Mouse (Mus musculus) intestine, embryonic 14.5 days (tissue): ENCODE results near the gene C1s2. TPM values are rescaled to one million over a fixed set of nuclear protein-coding genes. Genes with fewer than 3 reads are reported as not detected.
"Not testable (repeated sequence)": the region's sequence is repeated elsewhere in the genome, so short reads cannot be mapped to it uniquely, and the experiment has no call there.

ENCODE experiments used
- ATAC-seq: fragments of 200-750 bp; cut with Nextera tagmentation; replicated peaks from 2 replicates; pipeline ENCODE4 v1.8.0; 2017; ENCODE audit warnings: low read depth, moderate number of reproducible peaks, moderate TSS enrichment, moderate library complexity; ENCODE audit not compliant: low FRiP score, low TSS enrichment
- DNase-seq: peaks from one replicate; pipeline ENCODE4 v3.0.0-alpha.2; 2018; ENCODE audit warnings: low spot score
- H3K27ac ChIP-seq: fragments of 300-500 bp; sonication (generic); 2 replicates; pipeline ENCODE4 v1.5.1; 2014; ENCODE audit warnings: low read depth, mild to moderate bottlenecking, control low read depth
- H3K27me3 ChIP-seq: fragments of 300-500 bp; sonication (generic); replicated peaks from 2 replicates; pipeline ENCODE4 v1.6.1; 2014; ENCODE audit warnings: low read length, control low read depth; ENCODE audit not compliant: control insufficient read depth, insufficient read depth
- H3K36me3 ChIP-seq: fragments of 300-500 bp; sonication (generic); 2 replicates; pipeline ENCODE4 v1.6.1; 2014; ENCODE audit warnings: low read length, control low read depth; ENCODE audit not compliant: control insufficient read depth, insufficient read depth
- H3K4me1 ChIP-seq: fragments of 300-500 bp; sonication (generic); replicated peaks from 2 replicates; pipeline ENCODE4 v1.6.1; 2014; ENCODE audit warnings: low read length, control low read depth, mixed read lengths; ENCODE audit not compliant: control insufficient read depth, insufficient read depth
- H3K4me2 ChIP-seq: fragments of 300-500 bp; sonication (generic); 2 replicates; pipeline ENCODE4 v1.6.1; 2014; ENCODE audit warnings: low read length
- H3K4me3 ChIP-seq: fragments of 300-500 bp; sonication (generic); 2 replicates; pipeline ENCODE4 v1.5.1; 2014; ENCODE audit warnings: low read depth, low read length, control low read depth, mixed read lengths
- H3K9ac ChIP-seq: fragments of 300-500 bp; sonication (generic); 2 replicates; pipeline ENCODE4 v1.6.1; 2014; ENCODE audit warnings: mild to moderate bottlenecking, low read length
- H3K9me3 ChIP-seq: fragments of 300-500 bp; sonication (generic); 2 replicates; pipeline ENCODE4 v1.6.1; 2016; ENCODE audit warnings: low read length, control low read depth; ENCODE audit not compliant: control insufficient read depth
- WGBS: fragments of 180-500 bp; shearing (Covaris S2); extraction: QIAGEN DNeasy Blood & Tissue Kit; methylation state at CpG from one replicate; pipeline ENCODE4 v1.1.7; 2014; 5-methylcytosine and 5-hydroxymethylcytosine counted together
- polyA plus RNA-seq: library from polyadenylated mRNA; unstranded; fragments of >200 nt; fragmentation: Nextera tagmentation; extraction: Ambion mirVana; gene quantifications from 2 replicates; pipeline ENCODE4 v1.2.1, GENCODE M21; 2014

The C1s2 gene
- polyA plus RNA-seq, 1 experiment from 2014 or later, result not detected

DNA sequence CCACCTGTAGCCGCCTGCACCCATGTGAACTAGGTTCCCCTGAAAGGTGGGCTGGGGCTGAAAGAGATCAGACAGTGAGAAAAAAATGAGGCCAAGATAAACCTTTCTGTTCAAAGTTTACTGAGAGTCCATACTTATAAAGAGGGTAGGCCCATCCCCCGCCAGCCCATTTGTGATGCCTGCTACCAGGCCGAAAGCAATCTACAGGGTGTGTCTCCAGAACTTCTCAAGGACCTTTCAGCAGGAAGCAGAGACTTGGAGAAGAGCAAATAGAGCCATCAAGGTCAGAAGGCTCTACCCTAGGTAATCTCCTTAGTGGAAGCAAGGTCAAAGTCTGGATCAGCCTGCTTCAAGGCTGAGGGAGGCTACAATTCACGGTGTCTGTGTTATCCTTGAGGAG, 33.9 kb downstream of the C1s2 start:
- ATAC-seq (no peak), DNase-seq (no peak)
- Histone ChIP-seq H3K4me2 (no peak overlapping the region), H3K4me3 (no peak overlapping the region), H3K4me1 (no peaks in the 10 kb centered on the region), H3K9me3 (no peaks in the 10 kb centered on the region), H3K36me3 (no peaks in the 10 kb centered on the region), H3K27ac (no peak overlapping the region), H3K9ac (no peak overlapping the region), H3K27me3 (no peaks in the 10 kb centered on the region)
- 82% methylated on average over 4 of the region's 4 CpGs for WGBS

DNA sequence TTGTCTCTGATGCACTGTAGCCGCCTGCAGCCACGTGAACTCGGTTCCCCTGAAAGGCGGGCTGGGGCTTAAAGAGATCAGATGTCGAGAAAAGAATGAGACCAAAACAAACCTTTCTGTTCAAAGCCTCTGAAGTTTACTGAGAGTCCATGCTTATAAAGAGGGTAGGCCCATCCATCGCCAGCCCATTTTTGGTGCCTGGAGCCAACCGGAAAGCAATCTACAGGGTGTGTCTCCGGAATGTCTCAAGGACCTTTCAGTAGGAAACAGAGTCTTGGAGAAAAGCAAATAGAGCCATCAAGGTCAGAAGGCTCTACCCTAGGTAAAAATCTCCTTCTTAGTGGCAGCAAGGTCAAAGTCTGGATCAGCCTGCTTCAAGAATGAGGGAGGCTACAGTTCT, 42.8 kb downstream of the C1s2 start:
- no peak overlapping the region for H3K27ac ChIP-seq
- H3K4me2 ChIP-seq, result no peak overlapping the region
- no peaks in the 10 kb centered on the region for H3K36me3 ChIP-seq
- DNase-seq (no peak), ATAC-seq (no peak)
- 82% methylated on average over 8 of the region's 8 CpGs for WGBS
- no peaks in the 10 kb centered on the region for H3K9me3 ChIP-seq
- no peaks in the 10 kb centered on the region for H3K4me1 ChIP-seq
- H3K27me3 ChIP-seq, result no peaks in the 10 kb centered on the region
- H3K4me3 ChIP-seq, result no peak overlapping the region
- no peak overlapping the region for H3K9ac ChIP-seq

DNA sequence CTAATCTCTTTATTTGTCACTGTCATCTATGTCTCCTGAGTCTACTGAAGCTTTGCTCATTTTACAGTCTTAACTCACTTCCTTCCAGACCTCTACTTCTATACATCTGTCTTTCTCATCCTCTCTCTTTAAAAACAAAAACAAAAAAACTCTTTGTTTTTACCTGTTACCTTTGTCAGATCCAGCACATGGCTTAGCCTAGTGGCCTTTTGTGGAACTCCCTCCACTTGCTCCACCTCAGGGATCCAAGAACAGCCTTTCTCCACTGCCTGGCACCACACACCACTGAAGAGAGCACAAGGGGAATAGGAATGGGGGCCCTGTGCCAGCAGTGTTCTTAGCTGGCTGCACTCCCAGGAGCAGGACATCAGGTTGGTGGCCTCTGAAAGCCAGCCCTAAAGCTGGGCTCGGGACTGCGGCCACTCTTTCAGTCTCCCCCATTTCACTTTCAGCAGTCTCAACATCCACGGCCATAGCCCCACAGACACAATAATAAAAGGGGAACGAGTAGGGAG, 43.6 kb downstream of the C1s2 start:
- H3K27me3 ChIP-seq, result no peaks in the 10 kb centered on the region
- no peak overlapping the region for H3K4me2 ChIP-seq
- H3K4me1 ChIP-seq, result no peaks in the 10 kb centered on the region
- ATAC-seq (no peak), DNase-seq (no peak)
- no peak overlapping the region for H3K4me3 ChIP-seq
- H3K27ac ChIP-seq, result no peak overlapping the region
- H3K36me3 ChIP-seq, result no peaks in the 10 kb centered on the region
- no peaks in the 10 kb centered on the region for H3K9me3 ChIP-seq
- H3K9ac ChIP-seq, result no peak overlapping the region
- 77% methylated on average over 4 of the region's 4 CpGs for WGBS

DNA sequence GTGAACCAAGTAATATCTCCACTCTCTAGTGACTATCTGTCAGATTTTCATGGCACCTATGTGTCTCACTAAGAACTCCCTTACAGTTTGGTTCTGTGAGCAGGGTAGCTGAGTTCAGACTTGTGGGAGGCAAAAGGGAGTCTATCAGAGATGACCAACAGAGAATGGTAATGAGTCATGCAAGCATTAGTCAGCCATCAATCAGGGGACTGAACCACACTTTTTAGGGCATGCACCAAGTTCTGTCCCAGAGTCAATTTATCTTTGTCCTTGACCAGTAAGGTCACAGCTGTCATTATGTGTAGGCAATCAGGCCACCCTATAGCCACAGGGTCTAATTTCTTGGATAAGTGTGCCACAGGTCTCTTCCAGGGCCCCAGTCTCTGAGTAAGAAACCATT, 47.1 kb downstream of the C1s2 start:
- no peaks in the 10 kb centered on the region for H3K4me1 ChIP-seq
- ATAC-seq, result no peak
- H3K27me3 ChIP-seq, result no peaks in the 10 kb centered on the region
- no peaks in the 10 kb centered on the region for H3K9me3 ChIP-seq
- H3K4me2 ChIP-seq, result no peak overlapping the region
- no peak overlapping the region for H3K4me3 ChIP-seq
- no peaks in the 10 kb centered on the region for H3K36me3 ChIP-seq
- no peak overlapping the region for H3K27ac ChIP-seq
- H3K9ac ChIP-seq, result no peak overlapping the region
- DNase-seq, result no peak

DNA sequence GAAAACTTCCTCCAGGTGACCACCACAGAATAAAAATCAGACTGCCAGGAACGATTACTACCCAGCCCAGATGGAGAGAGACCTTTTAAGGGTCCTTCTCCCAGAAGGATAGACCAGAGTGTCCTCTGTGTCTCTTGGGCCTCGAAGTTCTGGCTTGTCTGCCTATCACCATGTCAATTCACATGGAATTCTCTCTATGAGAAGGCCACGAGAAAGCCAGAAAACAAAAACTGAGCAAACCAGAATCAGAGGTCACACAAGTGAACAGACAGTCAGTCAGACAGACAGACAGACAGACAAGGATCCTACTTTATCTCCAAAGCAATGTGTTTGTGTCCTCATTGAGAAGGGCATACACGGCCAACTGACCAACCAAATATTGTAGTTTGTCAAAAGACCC, 49.6 kb downstream of the C1s2 start:
- DNase-seq (no peak), ATAC-seq (no peak)
- WGBS, result 78% methylated on average over 4 of the region's 4 CpGs
- Histone ChIP-seq H3K36me3 (no peaks in the 10 kb centered on the region), H3K4me1 (no peaks in the 10 kb centered on the region), H3K4me2 (no peak overlapping the region), H3K27ac (no peak overlapping the region), H3K27me3 (no peaks in the 10 kb centered on the region), H3K9me3 (no peaks in the 10 kb centered on the region), H3K4me3 (no peak overlapping the region), H3K9ac (no peak overlapping the region)

DNA sequence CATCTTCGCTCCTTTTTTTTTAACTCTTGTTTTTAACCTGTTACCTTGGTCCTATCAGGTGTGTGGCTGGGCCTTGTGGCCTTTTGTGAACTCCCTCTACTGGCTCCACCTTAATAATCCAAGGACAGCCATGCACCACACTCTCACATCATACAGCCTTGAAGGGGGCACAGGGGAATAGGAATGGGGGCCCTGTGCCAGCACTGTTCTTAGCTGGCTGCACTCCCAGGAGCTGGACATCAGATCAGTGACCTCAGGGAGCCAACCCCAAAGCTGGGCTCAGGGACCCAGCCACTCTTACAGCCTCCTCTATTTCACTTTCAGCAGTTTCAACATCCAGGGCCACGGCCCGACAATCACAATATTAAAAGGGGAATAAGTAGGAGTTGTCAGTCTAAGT, 50.1 kb downstream of the C1s2 start:
- WGBS, result 92% methylated on average over 3 of the region's 3 CpGs
- no peak overlapping the region for H3K9ac ChIP-seq

DNA sequence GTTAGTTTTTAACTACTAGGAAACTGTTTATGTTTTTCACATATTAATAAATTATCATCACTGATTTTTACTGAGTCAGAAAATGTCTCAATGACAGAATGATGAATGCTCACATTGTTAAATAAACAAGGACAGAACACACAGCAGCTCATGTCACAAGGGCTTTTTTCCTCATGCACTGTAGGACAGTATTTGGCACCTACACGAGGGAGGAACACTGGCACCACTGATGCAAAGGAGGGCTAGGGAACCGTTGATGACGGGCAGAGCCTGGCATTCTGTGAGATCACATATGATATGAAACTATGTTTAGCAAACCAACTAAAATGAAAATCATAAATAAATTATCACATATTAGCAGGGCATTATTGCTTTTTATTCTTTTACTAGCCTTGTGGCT, 51.0 kb downstream of the C1s2 start:
- Histone ChIP-seq H3K4me3 (no peak overlapping the region), H3K27ac (no peak overlapping the region), H3K9me3 (no peaks in the 10 kb centered on the region), H3K27me3 (no peaks in the 10 kb centered on the region), H3K4me2 (no peak overlapping the region), H3K36me3 (no peaks in the 10 kb centered on the region), H3K9ac (no peak overlapping the region), H3K4me1 (no peaks in the 10 kb centered on the region)
- 69% methylated on average over 3 of the region's 3 CpGs for WGBS
- no peak for DNase-seq
- ATAC-seq, result no peak

More for the DNA sequence above, 50.1 kb downstream of the C1s2 start:
- no peaks in the 10 kb centered on the region for H3K36me3 ChIP-seq
- H3K9me3 ChIP-seq, result no peaks in the 10 kb centered on the region
- H3K4me1 ChIP-seq, result no peaks in the 10 kb centered on the region
- no peak for ATAC-seq
- no peak for DNase-seq
- H3K4me3 ChIP-seq, result no peak overlapping the region
- H3K27ac ChIP-seq, result no peak overlapping the region
- H3K4me2 ChIP-seq, result no peak overlapping the region
- H3K27me3 ChIP-seq, result no peaks in the 10 kb centered on the region

DNA sequence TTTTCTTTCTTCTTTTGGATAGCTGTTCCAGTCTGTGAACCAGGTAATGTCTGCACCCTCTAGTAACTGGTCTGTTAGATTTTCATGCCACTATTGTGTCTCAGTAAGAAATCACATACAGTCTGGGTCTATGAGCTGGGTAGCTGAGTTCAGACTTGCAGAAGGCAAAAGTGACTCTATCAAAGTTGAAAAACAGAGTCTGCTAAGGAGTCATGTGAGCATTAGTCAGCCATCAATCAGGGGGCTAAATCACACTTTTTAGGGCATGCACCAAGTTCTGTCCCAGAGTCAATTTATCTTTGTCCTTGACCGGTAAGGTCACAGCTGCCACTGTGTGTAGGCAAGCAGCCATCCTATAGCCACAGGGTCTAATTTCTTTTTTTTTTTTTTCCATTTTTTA, 53.7 kb downstream of the C1s2 start:
- 88% methylated on average over 1 of the region's 1 CpGs for WGBS
- no peaks in the 10 kb centered on the region for H3K9me3 ChIP-seq
- H3K27me3 ChIP-seq, result no peaks in the 10 kb centered on the region
- ATAC-seq, result no peak
- no peak overlapping the region for H3K9ac ChIP-seq
- H3K4me1 ChIP-seq, result no peaks in the 10 kb centered on the region
- no peaks in the 10 kb centered on the region for H3K36me3 ChIP-seq
- DNase-seq, result no peak
- H3K4me2 ChIP-seq, result no peak overlapping the region
- H3K27ac ChIP-seq, result no peak overlapping the region
- H3K4me3 ChIP-seq, result no peak overlapping the region

DNA sequence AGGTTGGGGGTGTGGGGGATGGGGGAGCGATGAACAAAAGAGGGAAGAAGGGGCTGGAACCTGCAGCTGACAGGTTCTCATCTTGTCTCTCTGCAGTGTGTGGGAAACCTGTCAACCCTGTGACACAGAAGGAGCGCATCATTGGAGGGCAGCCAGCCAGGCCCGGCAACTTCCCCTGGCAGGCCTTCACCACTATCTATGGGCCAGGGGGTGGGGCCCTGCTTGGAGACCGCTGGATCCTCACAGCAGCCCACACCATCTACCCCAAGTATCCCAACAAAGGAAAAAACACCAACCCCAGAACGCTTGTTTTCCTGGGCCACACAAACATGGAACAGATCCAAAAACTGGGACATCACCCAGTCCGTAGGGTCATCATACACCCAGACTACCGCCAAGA, 55.7 kb downstream of the C1s2 start:
- H3K4me3 ChIP-seq, H3K27me3 ChIP-seq, H3K9ac ChIP-seq, H3K27ac ChIP-seq, H3K4me1 ChIP-seq, DNase-seq, H3K9me3 ChIP-seq, H3K36me3 ChIP-seq, H3K4me2 ChIP-seq, ATAC-seq: not testable (repeated sequence)
- 82% methylated on average over 6 of the region's 7 CpGs for WGBS
